Mouse (Mus musculus) limb, embryonic 11.5 days (tissue): Measurements from ENCODE around the gene D430042O09Rik. TPM values are rescaled to one million over a fixed set of nuclear protein-coding genes. Genes with fewer than 3 reads are reported as not detected.

Experiments
- ATAC-seq: fragments of 200-750 bp; cut with Nextera tagmentation; 2 replicates; pipeline ENCODE4 v1.8.0; 2017; ENCODE audit warnings: low read depth; ENCODE audit not compliant: insufficient number of reproducible peaks, low FRiP score, low TSS enrichment
- DNase-seq: peaks from one replicate; pipeline ENCODE4 v3.0.0-alpha.2; 2015; ENCODE audit warnings: low spot score
- H3K27ac ChIP-seq: fragments of 300-500 bp; sonication (generic); replicated peaks from 2 replicates; pipeline ENCODE4 v1.5.1; 2014; ENCODE audit warnings: low read depth, mild to moderate bottlenecking, low read length
- H3K27me3 ChIP-seq: fragments of 300-500 bp; sonication (generic); 2 replicates; pipeline ENCODE4 v1.6.1; 2014; ENCODE audit warnings: mild to moderate bottlenecking, low read length, mixed read lengths; ENCODE audit not compliant: control insufficient read depth, insufficient read depth
- H3K36me3 ChIP-seq: fragments of 300-500 bp; sonication (generic); 2 replicates; pipeline ENCODE4 v1.6.1; 2014; ENCODE audit warnings: mild to moderate bottlenecking, low read length, moderate library complexity, mixed read lengths; ENCODE audit not compliant: control insufficient read depth, insufficient read depth
- H3K4me1 ChIP-seq: fragments of 300-500 bp; sonication (generic); 2 replicates; pipeline ENCODE4 v1.6.1; 2014; ENCODE audit warnings: low read length, mixed read lengths; ENCODE audit not compliant: control insufficient read depth, insufficient read depth
- H3K4me2 ChIP-seq: fragments of 300-500 bp; sonication (generic); 2 replicates; pipeline ENCODE4 v1.6.1; 2014; ENCODE audit warnings: low read depth, mild to moderate bottlenecking, moderate library complexity; ENCODE audit not compliant: severe bottlenecking
- H3K4me3 ChIP-seq: fragments of 300-500 bp; sonication (generic); 2 replicates; pipeline ENCODE4 v1.5.1; 2014; ENCODE audit warnings: low read depth, low read length
- H3K9ac ChIP-seq: fragments of 300-500 bp; sonication (generic); 2 replicates; pipeline ENCODE4 v1.6.1; 2014; ENCODE audit warnings: mild to moderate bottlenecking, low read length
- H3K9me3 ChIP-seq: fragments of 300-500 bp; sonication (generic); 2 replicates; pipeline ENCODE4 v1.6.1; 2016; ENCODE audit warnings: low read length; ENCODE audit not compliant: control insufficient read depth
- WGBS: fragments of 180-500 bp; shearing (Covaris S2); extraction: QIAGEN DNeasy Blood & Tissue Kit; methylation state at CpG from one replicate; pipeline ENCODE4 v1.1.7; 2014; 5-methylcytosine and 5-hydroxymethylcytosine counted together
- polyA plus RNA-seq: library from polyadenylated mRNA; unstranded; fragments of >200 nt; fragmentation: Nextera tagmentation; extraction: Ambion mirVana; gene quantifications from 2 replicates; pipeline ENCODE4 v1.2.1, GENCODE M21; 2014

The D430042O09Rik gene
- polyA plus RNA-seq, 1 experiment from 2014 or later = 11.3 TPM

DNA sequence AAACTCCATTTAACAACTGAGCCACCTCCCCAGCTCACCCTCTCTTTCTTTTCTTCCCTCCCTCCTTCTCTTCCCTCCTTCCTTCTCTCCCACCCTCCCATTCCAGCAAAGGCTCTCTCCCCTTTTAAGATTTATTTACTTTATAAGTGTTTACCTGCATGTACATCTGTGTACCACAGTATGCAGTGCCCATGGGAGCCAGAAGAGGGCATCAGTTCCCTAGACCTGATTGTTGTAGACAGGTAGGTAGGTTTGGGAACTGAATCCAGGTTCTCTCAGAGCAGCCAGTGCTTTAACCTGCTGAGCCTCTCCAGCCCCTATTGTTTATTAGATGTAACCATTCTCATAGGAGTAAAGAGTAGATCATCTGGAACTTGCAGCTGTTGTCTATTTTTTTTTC lies 14.4 kb downstream of the D430042O09Rik start:
- Histone ChIP-seq H3K36me3 (no peaks in the 10 kb centered on the region), H3K4me1 (no peaks in the 10 kb centered on the region), H3K27ac (no peak overlapping the region), H3K4me2 (no peak overlapping the region), H3K9me3 (no peaks in the 10 kb centered on the region), H3K4me3 (no peak overlapping the region), H3K27me3 (no peaks in the 10 kb centered on the region), H3K9ac (no peak overlapping the region)
- no peak for ATAC-seq
- DNase-seq = peak; percentile 25

DNA sequence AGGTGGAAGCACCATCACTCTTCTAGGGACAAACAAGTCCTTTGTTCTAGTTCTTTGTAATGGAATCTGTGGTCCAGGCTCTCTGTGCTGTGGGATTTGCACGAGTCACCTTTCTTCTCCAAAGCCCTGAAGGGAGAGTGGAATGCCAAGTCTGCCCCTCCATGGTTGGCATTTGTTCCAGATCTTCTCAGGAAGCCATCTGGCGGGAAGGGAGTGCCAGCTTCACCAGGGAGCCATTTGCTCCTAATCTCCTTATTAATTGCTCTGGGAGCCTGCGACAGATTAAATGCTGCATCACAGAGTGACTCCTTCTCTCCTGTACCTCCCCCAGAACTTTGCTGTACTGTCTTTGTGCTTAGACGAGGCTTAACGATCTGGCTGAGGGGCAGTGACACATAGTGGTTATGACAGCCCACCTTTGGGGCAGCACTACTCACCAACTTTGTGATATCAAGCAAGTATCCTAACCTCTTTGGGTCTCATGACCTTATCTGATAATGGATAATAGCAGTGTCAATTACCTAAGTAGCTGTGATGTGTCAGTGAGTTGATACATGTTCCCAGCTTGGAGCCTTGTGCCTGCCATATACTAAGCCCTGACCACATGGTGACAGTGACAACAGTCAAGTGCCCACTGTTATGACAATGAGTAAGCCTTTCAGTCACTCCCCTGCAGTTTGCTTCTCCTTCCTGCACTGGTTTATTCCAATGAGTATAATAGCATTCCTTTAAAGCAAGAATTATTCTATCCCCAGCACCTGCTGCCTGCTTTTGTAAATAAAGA lies 15.7 kb downstream of the D430042O09Rik start:
- DNase-seq = no peak
- no peaks in the 10 kb centered on the region for H3K9me3 ChIP-seq
- no peak for ATAC-seq
- no peak overlapping the region for H3K4me2 ChIP-seq
- no peaks in the 10 kb centered on the region for H3K36me3 ChIP-seq
- no peak overlapping the region for H3K4me3 ChIP-seq
- no peak overlapping the region for H3K27ac ChIP-seq
- no peaks in the 10 kb centered on the region for H3K4me1 ChIP-seq
- no peaks in the 10 kb centered on the region for H3K27me3 ChIP-seq
- WGBS = 48% methylated on average over 5 of the region's 5 CpGs
- H3K9ac ChIP-seq = no peak overlapping the region

DNA sequence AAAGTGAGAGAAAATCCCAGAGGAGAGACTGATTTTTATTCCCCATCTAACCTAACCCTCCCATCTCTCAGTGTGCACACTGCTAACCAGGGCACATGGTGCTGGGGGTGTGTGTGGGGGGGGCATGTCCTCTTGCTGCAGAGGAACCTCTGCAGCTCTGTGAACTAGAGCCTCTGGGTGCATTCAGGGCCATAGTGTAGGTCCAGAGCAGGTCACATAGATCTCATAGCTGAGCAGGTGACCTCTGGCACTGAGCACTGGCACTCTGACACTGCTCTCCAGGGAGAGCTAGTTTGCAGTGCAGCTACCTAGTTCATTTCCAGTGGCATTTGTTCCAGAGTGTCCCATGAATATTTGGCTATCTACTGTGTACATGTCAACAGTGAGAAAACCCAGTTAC lies 24.0 kb downstream of the D430042O09Rik start:
- Histone ChIP-seq H3K27ac (no peak overlapping the region), H3K36me3 (no peaks in the 10 kb centered on the region), H3K27me3 (no peaks in the 10 kb centered on the region), H3K4me1 (no peaks in the 10 kb centered on the region), H3K9me3 (no peaks in the 10 kb centered on the region), H3K4me3 (no peak overlapping the region), H3K9ac (no peak overlapping the region), H3K4me2 (no peak overlapping the region)
- no peak for ATAC-seq
- DNase-seq = no peak

DNA sequence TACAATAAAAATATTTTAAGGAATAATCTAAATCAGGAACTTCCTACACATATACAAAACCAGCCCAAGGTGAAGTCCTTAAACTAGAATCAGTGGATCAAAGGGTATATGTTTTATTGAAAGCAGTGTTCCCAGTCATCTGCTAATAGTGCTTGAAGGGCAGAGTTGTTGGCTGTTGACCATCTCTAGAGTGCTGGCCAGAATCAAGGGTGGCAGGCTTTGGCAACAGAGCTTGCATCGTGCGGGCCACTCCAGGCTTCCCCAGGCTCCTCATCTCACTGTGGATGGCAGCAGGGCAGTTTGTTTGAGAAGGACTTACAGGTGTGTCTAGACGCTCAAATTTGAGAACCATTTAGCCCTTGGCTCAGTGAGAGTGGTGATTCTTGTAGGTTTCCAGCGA lies 26.1 kb downstream of the D430042O09Rik start:
- DNase-seq = no peak

DNA sequence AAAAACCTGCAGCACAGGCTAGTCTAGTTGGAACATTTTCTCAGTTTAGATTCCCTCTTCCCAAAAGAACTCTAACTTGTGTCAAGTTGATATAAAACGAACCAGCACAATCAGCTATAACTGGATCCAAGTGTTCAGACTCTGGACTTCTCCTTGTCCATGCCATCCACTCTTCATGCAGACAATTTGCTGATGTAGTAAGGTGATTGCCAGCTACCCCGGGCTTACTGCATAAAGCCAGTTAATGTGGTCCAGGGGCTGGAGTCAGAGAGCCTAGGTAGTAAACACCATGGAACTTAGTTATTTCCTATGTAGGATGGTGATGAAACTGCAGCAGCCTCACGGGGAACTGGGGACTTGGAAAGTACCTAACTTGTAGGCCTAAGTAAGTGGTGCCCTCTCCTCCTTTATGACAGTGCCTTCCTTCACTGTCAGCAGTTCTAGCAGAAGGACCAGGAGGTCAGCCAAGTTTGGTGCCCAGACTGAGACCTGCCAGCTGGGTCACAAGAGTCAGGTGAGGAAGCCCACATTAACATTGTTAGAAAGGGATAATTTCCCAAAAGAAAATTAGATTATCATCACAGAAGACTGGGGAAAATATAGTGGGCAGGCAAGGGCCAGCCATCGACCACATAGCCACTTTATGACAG lies 28.8 kb downstream of the D430042O09Rik start:
- Histone ChIP-seq H3K36me3 (no peaks in the 10 kb centered on the region), H3K4me3 (no peak overlapping the region), H3K9me3 (no peaks in the 10 kb centered on the region), H3K4me1 (no peaks in the 10 kb centered on the region), H3K4me2 (no peak overlapping the region), H3K9ac (no peak overlapping the region), H3K27me3 (no peaks in the 10 kb centered on the region), H3K27ac (no peak overlapping the region)
- DNase-seq (no peak), ATAC-seq (no peak)
- 91% methylated on average over 4 of the region's 4 CpGs for WGBS

More for the DNA sequence above, 26.1 kb downstream of the D430042O09Rik start:
- Histone ChIP-seq H3K36me3 (no peaks in the 10 kb centered on the region), H3K27me3 (no peaks in the 10 kb centered on the region), H3K9ac (no peak overlapping the region), H3K27ac (no peak overlapping the region), H3K4me2 (no peak overlapping the region), H3K4me1 (no peaks in the 10 kb centered on the region), H3K4me3 (no peak overlapping the region), H3K9me3 (no peaks in the 10 kb centered on the region)
- 92% methylated on average over 4 of the region's 4 CpGs for WGBS
- ATAC-seq = no peak

DNA sequence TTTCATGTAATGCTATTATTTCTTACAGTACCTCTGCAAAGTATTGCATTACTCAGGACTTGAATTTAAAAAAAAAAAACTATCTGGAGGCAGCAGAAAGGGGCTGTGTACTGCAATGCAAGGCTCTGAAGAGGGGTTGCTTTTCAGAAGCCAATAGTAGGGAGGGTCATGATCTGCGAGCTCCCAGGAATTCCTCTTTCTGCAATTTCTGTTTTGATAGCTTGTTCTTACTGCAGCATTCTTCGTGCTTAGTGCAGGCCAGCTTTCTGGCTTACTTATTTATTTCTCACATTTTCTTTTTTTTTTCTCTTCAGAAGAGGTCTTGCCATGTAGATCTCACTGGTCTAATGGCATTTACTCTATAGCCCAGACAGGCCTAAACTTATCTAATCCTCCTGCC lies 32.8 kb downstream of the D430042O09Rik start:
- H3K36me3 ChIP-seq = no peaks in the 10 kb centered on the region
- ATAC-seq = no peak
- H3K4me1 ChIP-seq = no peaks in the 10 kb centered on the region
- no peaks in the 10 kb centered on the region for H3K9me3 ChIP-seq
- no peak overlapping the region for H3K4me3 ChIP-seq
- no peak for DNase-seq
- H3K4me2 ChIP-seq = no peak overlapping the region
- H3K9ac ChIP-seq = no peak overlapping the region
- no peak overlapping the region for H3K27ac ChIP-seq
- H3K27me3 ChIP-seq = no peaks in the 10 kb centered on the region
- 89% methylated on average over 2 of the region's 2 CpGs for WGBS

DNA sequence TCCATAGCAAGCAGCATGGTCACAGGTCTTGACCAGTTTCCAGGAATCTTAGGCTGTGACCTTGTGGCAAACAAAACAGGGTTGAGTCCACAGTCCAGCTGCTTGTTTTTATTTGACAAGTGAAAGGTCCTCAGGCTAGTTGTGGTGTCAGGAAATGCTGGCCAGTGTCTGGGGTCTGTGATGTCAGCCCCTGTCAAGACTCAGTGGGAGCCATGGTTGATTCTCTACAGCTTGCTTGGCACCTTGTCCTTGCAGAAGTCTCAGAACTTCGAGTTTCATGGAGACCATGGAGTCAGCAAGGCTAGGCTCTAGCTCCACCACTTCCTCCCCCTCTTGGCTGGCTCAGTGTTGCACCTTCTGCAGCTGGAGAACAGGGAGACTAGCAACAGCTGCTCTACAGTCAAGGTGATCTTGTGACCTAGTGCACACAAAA lies 33.6 kb downstream of the D430042O09Rik start:
- WGBS = 44% methylated on average over 1 of the region's 1 CpGs
- no peaks in the 10 kb centered on the region for H3K36me3 ChIP-seq
- no peak overlapping the region for H3K4me2 ChIP-seq
- DNase-seq = no peak
- no peak overlapping the region for H3K4me3 ChIP-seq
- ATAC-seq = no peak
- no peaks in the 10 kb centered on the region for H3K27me3 ChIP-seq
- no peaks in the 10 kb centered on the region for H3K9me3 ChIP-seq
- H3K27ac ChIP-seq = no peak overlapping the region
- no peaks in the 10 kb centered on the region for H3K4me1 ChIP-seq
- no peak overlapping the region for H3K9ac ChIP-seq

DNA sequence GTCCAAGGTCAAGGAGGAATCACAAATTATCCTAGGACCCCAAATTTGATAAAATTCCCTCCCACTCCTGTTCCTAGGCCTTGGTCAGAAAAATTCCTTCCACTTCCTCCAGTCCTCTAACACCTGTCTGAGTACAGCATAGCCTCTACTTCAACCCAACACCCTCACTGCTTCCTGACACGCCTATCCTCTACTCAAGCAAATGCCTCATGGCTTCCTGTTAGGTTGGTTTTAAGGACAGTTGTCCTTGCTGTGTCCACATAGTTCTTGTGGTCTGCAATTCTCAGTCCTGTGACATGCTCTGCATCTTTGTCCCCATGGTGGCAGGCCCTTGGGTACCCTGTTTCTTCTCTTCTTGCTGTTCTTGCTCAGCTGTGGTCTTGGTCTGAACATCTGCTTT lies 37.1 kb downstream of the D430042O09Rik start:
- Histone ChIP-seq H3K4me2 (no peak overlapping the region), H3K27ac (no peak overlapping the region), H3K4me3 (no peak overlapping the region), H3K4me1 (no peaks in the 10 kb centered on the region), H3K9ac (no peak overlapping the region), H3K36me3 (no peaks in the 10 kb centered on the region), H3K9me3 (no peaks in the 10 kb centered on the region), H3K27me3 (no peaks in the 10 kb centered on the region)
- ATAC-seq = no peak
- DNase-seq = no peak
- WGBS = 79% methylated on average over 1 of the region's 1 CpGs
